Mouse (Mus musculus) E14TG2a.4 (cell line): ENCODE results near the gene Il9r.

Experiments used
- CTCF ChIP-seq: conservative IDR thresholded peaks from 2 replicates; pipeline ENCODE4 v1.5.1; 2014; ENCODE audit warnings: low read length
- POU5F1 ChIP-seq: IDR thresholded peaks from 2 replicates; pipeline ENCODE4 v1.6.1; 2014; ENCODE audit warnings: low read length, borderline replicate concordance

GRCm38 (mm10) chr11:32152814-32153213 is 47.3 kb downstream of the Il9r start:
- TF ChIP-seq CTCF (peak; percentile 83), POU5F1 (no peak)
